In the genomic region with DNA sequence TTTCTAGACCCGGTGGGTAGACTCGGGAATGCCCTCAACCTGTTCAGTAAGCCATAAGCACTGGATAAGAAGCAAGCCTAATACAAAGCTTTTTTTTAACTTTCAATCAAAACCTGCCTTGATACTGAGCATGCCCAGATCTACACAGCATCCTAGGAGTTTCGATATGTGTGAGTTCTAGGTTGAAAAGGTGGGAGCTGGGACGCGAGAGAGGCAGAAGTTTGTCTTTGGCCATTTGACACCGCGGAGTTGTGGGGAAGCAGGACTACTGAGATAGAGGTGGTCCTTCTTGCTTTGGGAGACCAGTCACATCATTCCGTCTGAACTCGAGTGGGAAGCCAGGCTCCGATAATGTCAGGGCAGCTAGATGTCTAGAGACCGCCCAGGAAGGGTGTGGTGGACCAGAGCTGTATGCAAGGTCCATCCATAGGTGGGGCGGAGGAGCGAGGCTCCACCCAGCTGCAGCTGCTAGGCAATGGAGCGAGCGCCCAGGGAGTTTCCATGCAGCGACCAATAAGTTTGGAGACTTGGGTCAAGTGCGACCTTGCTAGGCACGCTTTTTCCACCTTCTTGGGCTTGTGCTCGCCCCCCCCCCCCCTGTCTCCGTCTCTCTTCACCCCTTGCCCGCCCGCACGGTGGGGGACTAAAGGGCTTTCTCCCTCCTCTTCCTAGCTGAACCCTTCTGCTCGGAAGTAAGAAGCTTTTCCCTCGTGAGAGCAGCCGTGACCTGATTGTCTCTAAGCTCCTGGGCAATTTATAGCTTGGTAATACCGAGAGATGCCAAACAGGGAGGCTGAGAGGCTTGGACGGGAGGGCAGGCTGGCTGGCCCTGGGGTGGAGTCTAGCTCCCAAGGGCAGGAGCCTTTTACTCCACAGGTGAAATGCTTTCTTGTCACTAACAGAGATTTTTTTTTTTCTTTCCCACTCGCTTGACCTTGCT, we compare ENCODE assay signal across 8 mouse cellular contexts. TPM values are rescaled to one million over a fixed set of nuclear protein-coding genes. Genes with fewer than 3 reads are reported as not detected.
DNase-seq lines count a peak whose midpoint lies in the region; ATAC-seq and TF ChIP-seq lines count a peak whose summit lies in the region.

No protein-coding gene starts in this region.

- peak overlapping the region; percentile 66 for H3K4me3 ChIP-seq in ES-Bruce4 (ENCODE audit: low read depth, low read length)
- H3K4me3 ChIP-seq in embryonic facial prominence, embryonic 13.5 days = peak overlapping the region; percentile 53
- H3K4me3 ChIP-seq in midbrain, embryonic 13.5 days (replicated peaks) = peak overlapping the region; percentile 80
- H3K4me3 ChIP-seq in testis, adult 2 months (ENCODE audit: control insufficient read depth, low read depth, low read length) = peak overlapping the region; percentile 54

- H3K27ac ChIP-seq in ES-Bruce4 (ENCODE audit: insufficient read depth, low read length) = no peak overlapping the region
- no peak overlapping the region for H3K27ac ChIP-seq in embryonic facial prominence, embryonic 13.5 days
- H3K27ac ChIP-seq in midbrain, embryonic 13.5 days = peak overlapping the region; percentile 59
- no peak overlapping the region for H3K27ac ChIP-seq in testis, adult 2 months (ENCODE audit: control insufficient read depth, insufficient read depth, low read depth, low read length)

- H3K36me3 ChIP-seq in ES-Bruce4 (ENCODE audit: control insufficient read depth, insufficient read depth, low read length, poor library complexity, severe bottlenecking) = no peaks in the 10 kb centered on the region
- H3K36me3 ChIP-seq in embryonic facial prominence, embryonic 13.5 days = no peaks in the 10 kb centered on the region
- H3K36me3 ChIP-seq in midbrain, embryonic 13.5 days = no peaks in the 10 kb centered on the region
- H3K36me3 ChIP-seq in testis, adult 2 months (ENCODE audit: control insufficient read depth, insufficient read depth, low read length) = no peaks in the 10 kb centered on the region

- H3K4me1 ChIP-seq in ES-Bruce4 (ENCODE audit: control insufficient read depth, insufficient read depth, low read length) = no peaks in the 10 kb centered on the region
- H3K4me1 ChIP-seq in embryonic facial prominence, embryonic 13.5 days = peaks cover 19% of the 10 kb centered on the region
- H3K4me1 ChIP-seq in midbrain, embryonic 13.5 days (replicated peaks) = peaks cover 25% of the 10 kb centered on the region
- peaks cover 12% of the 10 kb centered on the region for H3K4me1 ChIP-seq in testis, adult 2 months (ENCODE audit: control insufficient read depth, insufficient read depth, low read length)

- peak overlapping the region; percentile 98 for H3K4me2 ChIP-seq in embryonic facial prominence, embryonic 13.5 days
- peak overlapping the region; percentile 88 for H3K4me2 ChIP-seq in midbrain, embryonic 13.5 days (replicated peaks)

- no peak overlapping the region for H3K9ac ChIP-seq in ES-Bruce4 (ENCODE audit: low read depth, poor library complexity, severe bottlenecking)
- peak overlapping the region; percentile 49 for H3K9ac ChIP-seq in embryonic facial prominence, embryonic 13.5 days
- H3K9ac ChIP-seq in midbrain, embryonic 13.5 days (replicated peaks) = peak overlapping the region; percentile 60

- peak; percentile 3 for DNase-seq in adrenal gland, adult 8-10 months
- DNase-seq in heart, postnatal 36 days = peak; percentile 2 to 5
- DNase-seq in layer of hippocampus, postnatal 36 days = peak; percentile 42 to 50
- DNase-seq in thymus, postnatal 14 days = no peak

- no peaks in the 10 kb centered on the region; the same call in 1 of the 2 replicates for H3K27me3 ChIP-seq in ES-Bruce4 (ENCODE audit: control insufficient read depth, insufficient read depth, low read length, poor library complexity, severe bottlenecking)
- peaks cover 43% of the 10 kb centered on the region for H3K27me3 ChIP-seq in embryonic facial prominence, embryonic 13.5 days
- no peaks in the 10 kb centered on the region; the same call in 1 of the 2 replicates for H3K27me3 ChIP-seq in midbrain, embryonic 13.5 days
- no peaks in the 10 kb centered on the region; the same call in 1 of the 2 replicates for H3K27me3 ChIP-seq in testis, adult 2 months (ENCODE audit: control insufficient read depth, insufficient read depth, low read length)

- TF ChIP-seq EP300 in ES-Bruce4 (IDR thresholded peaks at IDR 0.05; ENCODE audit: insufficient read depth, low read depth, low read length) = 0 out of 2 replicates have a peak, but pooled peaks have one; percentile 6

- no peaks in the 10 kb centered on the region for H3K9me3 ChIP-seq in ES-Bruce4 (replicated peaks; ENCODE audit: control insufficient read depth, insufficient read depth, low read length, poor library complexity, severe bottlenecking)
- H3K9me3 ChIP-seq in embryonic facial prominence, embryonic 13.5 days = no peaks in the 10 kb centered on the region
- no peaks in the 10 kb centered on the region for H3K9me3 ChIP-seq in midbrain, embryonic 13.5 days

- ATAC-seq in embryonic facial prominence, embryonic 13.5 days (ENCODE audit: insufficient number of reproducible peaks, insufficient read depth, low FRiP score, low TSS enrichment, low read depth) = peak; percentile 59; the same call in 1 of the 2 replicates
- peak; percentile 74 for ATAC-seq in midbrain, embryonic 13.5 days

- no peak for TF ChIP-seq CTCF in ES-Bruce4 (IDR thresholded peaks at IDR 0.05; ENCODE audit: low read depth, low read length)
- no peak for TF ChIP-seq CTCF in testis, adult 2 months (IDR thresholded peaks at IDR 0.05; ENCODE audit: control insufficient read depth, insufficient read depth, insufficient replicate concordance, low read depth, low read length)

- intact Hi-C loops in heart, postnatal 36 days (cut with DNase I) = no loop called here

- WGBS in embryonic facial prominence, embryonic 13.5 days = 1% methylated on average over 29 of the region's 29 CpGs
- under 1% methylated on average over 28 of the region's 29 CpGs for WGBS in midbrain, embryonic 13.5 days

- TF ChIP-seq POLR2A in ES-Bruce4 (IDR thresholded peaks at IDR 0.05; ENCODE audit: insufficient read depth, low read length) = no peak
- TF ChIP-seq POLR2A in testis, adult 2 months (IDR thresholded peaks at IDR 0.05; ENCODE audit: control insufficient read depth, low read depth, low read length) = no peak

RNA-seq across cellular contexts. Expression of a gene that starts 0.7 kb away (rescaled TPM):
- polyA plus RNA-seq in ES-Bruce4 (2011; ENCODE audit: insufficient read depth, insufficient read length, low read depth, missing spikeins) = 0.72 and 1.4 TPM in 2 replicates
- 10 to 100 TPM; 12.3 to 26.7 (median 17.9) TPM for total RNA-seq in adrenal gland, adult 8-10 months (2022)
- 2.6 and 3.5 TPM in 2 replicates for polyA plus RNA-seq in embryonic facial prominence, embryonic 13.5 days (2015; fragmentation: Nextera tagmentation; extraction: Ambion mirVana)
- total RNA-seq in heart, postnatal 36 days (2021) = under 1 TPM in 1 of 2 experiments, not detected in 1; 0.11 TPM
- 1,000 to 10,000 TPM in 1 of 2 experiments, 100 to 1,000 TPM in 1; 930 to 1,006 TPM for total RNA-seq in layer of hippocampus, postnatal 36 days (2021)
- 66.3 and 77.2 TPM in 2 replicates for polyA plus RNA-seq in midbrain, embryonic 13.5 days (2015; fragmentation: Nextera tagmentation; extraction: Ambion mirVana)
- polyA plus RNA-seq in testis, adult 2 months (2012; rRNA removed) = 0.27 and 0.51 TPM in 2 replicates

Comparison
In these comparisons a context has a peak if more than half of its experiments do, and no peak if none do; other contexts are left out.
1. RNA of a gene that starts 0.7 kb away (polyA plus RNA-seq): 66.3 to 77.2 TPM in midbrain, embryonic 13.5 days; 2.6 to 3.5 TPM in embryonic facial prominence, embryonic 13.5 days, 0.72 to 1.4 TPM in ES-Bruce4 and 0.27 to 0.51 TPM in testis, adult 2 months; every median in the first group is over 10 times any median in the second.
2. Peak in every context shown above with its lines, with median percentiles within 50 percentile points of each other: H3K4me3 ChIP-seq.